Mouse (Mus musculus) neutrophil, adult 65 days (primary cell): ENCODE measurements around the gene Krtap19-5. TPM values are rescaled to one million over a fixed set of nuclear protein-coding genes. Genes with fewer than 3 reads are reported as not detected.

Experiments
- total RNA-seq: library from RNA; stranded (reverse); gene quantifications from 2 replicates; pipeline ENCODE4 v1.2.4, GENCODE M21; 2023

The Krtap19-5 gene
- not detected in 2 replicates for total RNA-seq

GRCm38 (mm10) chr16:88896357-88896756, at the start of gene Krtap19-5:
Gene Krtap19-5 (minus strand): TSS chr16:88896457.

GRCm38 (mm10) chr16:88932165-88932564, 35.9 kb upstream of the Krtap19-5 start, which contains the start of gene Krtap19-9b:
Gene Krtap19-9b (minus strand): TSS chr16:88932265.

GRCm38 (mm10) chr16:88884989-88885388, 11.3 kb downstream of the Krtap19-5 start, which contains the start of gene Krtap19-4:
Gene Krtap19-4 (minus strand): TSS chr16:88885089.

GRCm38 (mm10) chr16:88877938-88878337, 18.3 kb downstream of the Krtap19-5 start, which contains the start of gene Krtap19-3:
Gene Krtap19-3 (minus strand): TSS chr16:88878038.

GRCm38 (mm10) chr16:88874169-88874568, 22.1 kb downstream of the Krtap19-5 start, which contains the start of gene Krtap19-2:
Gene Krtap19-2 (minus strand): TSS chr16:88874269.

GRCm38 (mm10) chr16:88869311-88869710, 26.9 kb downstream of the Krtap19-5 start, which contains the start of gene Krtap19-1:
Gene Krtap19-1 (minus strand): TSS chr16:88869411.

Other genes with a start within 250 kb of the Krtap19-5 start
- gene Krtap26-1, start 248.7 kb downstream of the Krtap19-5 start, total RNA-seq = not detected in 2 replicates
- not detected in 2 replicates for gene Krtap27-1, start 224.8 kb downstream of the Krtap19-5 start, total RNA-seq
- not detected in 2 replicates for gene 2310061N02Rik, start 188.5 kb downstream of the Krtap19-5 start, total RNA-seq
- gene Krtap13-1, start 167.6 kb downstream of the Krtap19-5 start, total RNA-seq = not detected in 2 replicates
- gene Krtap13, start 144.8 kb downstream of the Krtap19-5 start, total RNA-seq = not detected in 2 replicates
- not detected in 2 replicates for gene 2310034C09Rik, start 137.6 kb downstream of the Krtap19-5 start, total RNA-seq
- gene 2310057N15Rik, start 122.3 kb downstream of the Krtap19-5 start, total RNA-seq = not detected in 2 replicates
- gene Gm5965, start 118.6 kb downstream of the Krtap19-5 start, total RNA-seq = not detected in 2 replicates
- not detected in 2 replicates for gene Gm20741, start 84.2 kb downstream of the Krtap19-5 start, total RNA-seq
- gene Krtap15, start 76.2 kb downstream of the Krtap19-5 start, total RNA-seq = not detected in 2 replicates
- not detected in 2 replicates for gene Krtap14, start 70.3 kb downstream of the Krtap19-5 start, total RNA-seq
- not detected in 2 replicates for gene Krtap19-1, start 27.0 kb downstream of the Krtap19-5 start, total RNA-seq
- not detected in 2 replicates for gene Krtap19-2, start 22.2 kb downstream of the Krtap19-5 start, total RNA-seq
- not detected in 2 replicates for gene Krtap19-3, start 18.4 kb downstream of the Krtap19-5 start, total RNA-seq
- gene Krtap19-4, start 11.4 kb downstream of the Krtap19-5 start, total RNA-seq = not detected in 2 replicates
- not detected in 2 replicates for gene Krtap19-9b, start 35.8 kb upstream of the Krtap19-5 start, total RNA-seq
- not detected in 2 replicates for gene Krtap16-3, start 66.4 kb upstream of the Krtap19-5 start, total RNA-seq
- not detected in 2 replicates for gene Krtap22-2, start 114.3 kb upstream of the Krtap19-5 start, total RNA-seq
- gene Gm10229, start 118.8 kb upstream of the Krtap19-5 start, total RNA-seq = not detected in 2 replicates
- not detected in 2 replicates for gene Krtap6-1, start 135.2 kb upstream of the Krtap19-5 start, total RNA-seq
- not detected in 2 replicates for gene Gm10228, start 145.0 kb upstream of the Krtap19-5 start, total RNA-seq
- not detected in 2 replicates for gene Krtap6-5, start 151.4 kb upstream of the Krtap19-5 start, total RNA-seq
- gene 1110025L11Rik, start 167.5 kb upstream of the Krtap19-5 start, total RNA-seq = not detected in 2 replicates
- not detected in 2 replicates for gene Krtap6-3, start 187.6 kb upstream of the Krtap19-5 start, total RNA-seq
- gene Gm6358, start 244.4 kb upstream of the Krtap19-5 start, total RNA-seq = not detected in 2 replicates